Mouse (Mus musculus): ENCODE data around the gene Dio3. TPM values are rescaled to one million over a fixed set of nuclear protein-coding genes. Genes with fewer than 3 reads are reported as not detected.

The Dio3 gene
- total and polyA plus RNA-seq, 2 experiments from 2014 or later: 1.2 to 6.8 TPM

DNA sequence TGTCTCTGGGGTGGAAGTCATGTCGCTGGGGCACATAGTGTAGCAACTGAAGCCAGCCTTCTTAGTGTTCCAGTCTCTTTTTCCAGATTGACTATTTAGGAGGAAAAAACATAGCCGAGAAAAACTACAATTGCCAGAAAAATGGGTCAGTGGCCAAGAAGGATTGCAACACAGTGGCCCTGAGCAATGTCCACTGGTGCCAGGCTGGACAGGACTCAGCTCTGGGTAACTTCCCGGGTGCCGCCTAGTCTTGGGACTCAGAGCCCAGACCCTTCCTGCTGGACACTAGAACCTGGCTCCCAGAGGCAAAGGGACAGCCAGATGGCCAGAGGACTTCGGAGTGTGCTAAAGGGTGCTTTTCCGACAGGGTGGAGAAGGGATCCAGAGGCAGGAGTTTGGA is 34.3 kb upstream of the Dio3 start:
- Histone ChIP-seq H3K9ac (replicated peaks; ENCODE audit: low read length) (no peak overlapping the region), H3K36me3 (ENCODE audit: insufficient read depth, low read length) (no peaks in the 10 kb centered on the region), H3K27me3 (ENCODE audit: insufficient read depth, low read length) (no peaks in the 10 kb centered on the region), H3K4me3 (ENCODE audit: low read length) (no peak overlapping the region), H3K4me1 (ENCODE audit: insufficient read depth, low read length) (no peaks in the 10 kb centered on the region), H3K9me3 (ENCODE audit: low read length) (no peaks in the 10 kb centered on the region), H3K27ac (no peak overlapping the region), H3K4me2 (ENCODE audit: low read depth, low read length) (no peak overlapping the region)
- DNase-seq (ENCODE audit: low spot score): no peak
- 90% methylated on average over 6 of the region's 6 CpGs for WGBS
- no peak for TF ChIP-seq CTCF (IDR thresholded peaks at IDR 0.05; ENCODE audit: low read depth)
- ATAC-seq: no peak

DNA sequence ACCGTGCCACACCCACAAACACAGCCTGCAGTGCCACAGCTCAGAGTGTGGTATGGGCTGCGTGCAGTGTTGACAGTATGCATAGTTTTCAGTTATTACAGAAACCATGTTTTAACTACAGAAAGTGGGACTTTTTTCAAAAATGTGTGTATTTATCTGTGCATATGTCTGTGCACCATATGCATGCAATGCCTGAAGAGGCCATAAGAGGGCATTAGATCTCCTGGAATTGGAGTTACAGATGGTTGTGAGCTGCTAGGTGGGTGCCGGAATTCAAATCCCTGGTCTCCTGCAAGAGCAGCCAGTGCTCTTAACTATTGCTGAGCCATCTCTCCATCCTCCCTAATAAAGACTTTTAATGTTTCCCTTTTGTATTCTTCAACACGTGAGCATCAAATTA is 33.4 kb upstream of the Dio3 start:
- ATAC-seq (no peak), DNase-seq (ENCODE audit: low spot score) (no peak)
- 94% methylated on average over 4 of the region's 4 CpGs for WGBS
- Histone ChIP-seq H3K27ac (no peak overlapping the region), H3K36me3 (ENCODE audit: insufficient read depth, low read length) (no peaks in the 10 kb centered on the region), H3K4me2 (ENCODE audit: low read depth, low read length) (no peak overlapping the region), H3K9ac (replicated peaks; ENCODE audit: low read length) (no peak overlapping the region), H3K4me3 (ENCODE audit: low read length) (no peak overlapping the region), H3K9me3 (ENCODE audit: low read length) (no peaks in the 10 kb centered on the region), H3K27me3 (ENCODE audit: insufficient read depth, low read length) (no peaks in the 10 kb centered on the region), H3K4me1 (ENCODE audit: insufficient read depth, low read length) (no peaks in the 10 kb centered on the region)
- TF ChIP-seq CTCF (IDR thresholded peaks at IDR 0.05; ENCODE audit: low read depth): no peak

DNA sequence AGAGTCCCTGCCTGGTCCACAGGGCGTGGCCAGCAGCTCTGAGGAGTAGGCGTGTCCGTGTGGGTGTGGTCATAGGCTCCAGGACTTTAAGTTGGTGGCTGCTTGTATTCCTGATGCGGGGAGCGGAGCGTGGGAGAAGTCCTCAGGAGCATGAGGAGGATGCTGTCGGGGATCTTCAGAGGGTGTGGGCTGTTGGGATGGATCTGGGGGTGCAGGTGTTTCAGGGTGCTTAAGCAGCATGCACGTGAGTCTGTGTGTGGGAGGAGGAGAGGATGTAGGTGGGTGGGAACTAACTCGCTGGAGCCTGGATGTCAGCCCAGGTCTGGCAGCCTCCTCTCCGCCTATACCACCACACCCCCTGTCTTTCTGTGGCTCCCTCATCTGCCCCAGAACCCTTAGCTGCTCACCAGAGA is 26.7 kb upstream of the Dio3 start:
- DNase-seq (ENCODE audit: low spot score) (no peak), ATAC-seq (no peak)
- 41% methylated on average over 10 of the region's 10 CpGs for WGBS
- H3K9ac ChIP-seq (replicated peaks; ENCODE audit: low read length): no peak overlapping the region
- H3K27ac ChIP-seq: no peak overlapping the region
- no peaks in the 10 kb centered on the region for H3K36me3 ChIP-seq (ENCODE audit: insufficient read depth, low read length)
- TF ChIP-seq CTCF (IDR thresholded peaks at IDR 0.05; ENCODE audit: low read depth): no peak
- H3K27me3 ChIP-seq (ENCODE audit: insufficient read depth, low read length): no peaks in the 10 kb centered on the region
- no peaks in the 10 kb centered on the region for H3K9me3 ChIP-seq (ENCODE audit: low read length)
- no peaks in the 10 kb centered on the region for H3K4me1 ChIP-seq (ENCODE audit: insufficient read depth, low read length)
- no peak overlapping the region for H3K4me2 ChIP-seq (ENCODE audit: low read depth, low read length)
- no peak overlapping the region for H3K4me3 ChIP-seq (ENCODE audit: low read length)

DNA sequence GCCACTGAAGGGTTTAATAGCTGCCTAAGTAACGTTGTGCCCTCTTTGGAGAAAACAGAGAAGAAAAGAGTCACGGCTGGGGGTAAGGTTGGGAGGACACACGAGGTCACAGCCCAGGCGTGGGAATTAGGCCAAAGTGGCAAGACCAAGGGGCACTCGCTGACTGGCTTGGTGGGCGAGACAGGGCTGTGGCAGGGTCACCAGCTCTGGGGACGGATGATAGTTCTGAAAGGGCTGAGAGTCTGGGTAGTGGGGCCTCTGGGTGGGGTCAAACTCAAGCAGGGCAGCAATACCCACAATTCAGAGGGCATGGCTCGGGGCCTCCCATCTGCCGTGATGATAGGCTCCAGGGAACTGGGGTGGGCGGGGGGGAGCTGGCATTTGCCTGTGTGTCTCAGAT is 23.1 kb upstream of the Dio3 start:
- DNase-seq (ENCODE audit: low spot score) (no peak), ATAC-seq (no peak)
- no peak overlapping the region for H3K4me2 ChIP-seq (ENCODE audit: low read depth, low read length)
- H3K9me3 ChIP-seq (ENCODE audit: low read length): no peaks in the 10 kb centered on the region
- H3K27me3 ChIP-seq (ENCODE audit: insufficient read depth, low read length): no peaks in the 10 kb centered on the region
- H3K4me3 ChIP-seq (ENCODE audit: low read length): no peak overlapping the region
- no peak for TF ChIP-seq CTCF (IDR thresholded peaks at IDR 0.05; ENCODE audit: low read depth)
- no peaks in the 10 kb centered on the region for H3K4me1 ChIP-seq (ENCODE audit: insufficient read depth, low read length)
- H3K36me3 ChIP-seq (ENCODE audit: insufficient read depth, low read length): no peaks in the 10 kb centered on the region
- no peak overlapping the region for H3K9ac ChIP-seq (replicated peaks; ENCODE audit: low read length)
- 41% methylated on average over 10 of the region's 10 CpGs for WGBS
- H3K27ac ChIP-seq: no peak overlapping the region

GRCm38 (mm10) chr12:110256478-110257220 is 22.2 kb upstream of the Dio3 start:
- H3K36me3 ChIP-seq (ENCODE audit: insufficient read depth, low read length): no peaks in the 10 kb centered on the region
- H3K4me2 ChIP-seq (ENCODE audit: low read depth, low read length): no peak overlapping the region
- no peak for ATAC-seq
- no peaks in the 10 kb centered on the region for H3K9me3 ChIP-seq (ENCODE audit: low read length)
- no peaks in the 10 kb centered on the region for H3K4me1 ChIP-seq (ENCODE audit: insufficient read depth, low read length)
- WGBS: 48% methylated on average over 14 of the region's 14 CpGs
- no peak overlapping the region for H3K9ac ChIP-seq (replicated peaks; ENCODE audit: low read length)
- H3K27ac ChIP-seq: no peak overlapping the region
- no peak for DNase-seq (ENCODE audit: low spot score)
- TF ChIP-seq CTCF (IDR thresholded peaks at IDR 0.05; ENCODE audit: low read depth): no peak
- H3K4me3 ChIP-seq (ENCODE audit: low read length): no peak overlapping the region
- H3K27me3 ChIP-seq (ENCODE audit: insufficient read depth, low read length): no peaks in the 10 kb centered on the region

GRCm38 (mm10) chr12:110268226-110268625 is 10.6 kb upstream of the Dio3 start:
- Histone ChIP-seq H3K9me3 (ENCODE audit: low read length) (no peaks in the 10 kb centered on the region), H3K4me1 (ENCODE audit: insufficient read depth, low read length) (no peaks in the 10 kb centered on the region), H3K27me3 (ENCODE audit: insufficient read depth, low read length) (no peaks in the 10 kb centered on the region), H3K4me3 (ENCODE audit: low read length) (no peak overlapping the region), H3K27ac (no peak overlapping the region), H3K36me3 (ENCODE audit: insufficient read depth, low read length) (no peaks in the 10 kb centered on the region), H3K9ac (replicated peaks; ENCODE audit: low read length) (no peak overlapping the region), H3K4me2 (ENCODE audit: low read depth, low read length) (no peak overlapping the region)
- ATAC-seq: no peak
- TF ChIP-seq CTCF (IDR thresholded peaks at IDR 0.05; ENCODE audit: low read depth): no peak
- 58% methylated on average over 3 of the region's 3 CpGs for WGBS
- DNase-seq (ENCODE audit: low spot score): no peak

DNA sequence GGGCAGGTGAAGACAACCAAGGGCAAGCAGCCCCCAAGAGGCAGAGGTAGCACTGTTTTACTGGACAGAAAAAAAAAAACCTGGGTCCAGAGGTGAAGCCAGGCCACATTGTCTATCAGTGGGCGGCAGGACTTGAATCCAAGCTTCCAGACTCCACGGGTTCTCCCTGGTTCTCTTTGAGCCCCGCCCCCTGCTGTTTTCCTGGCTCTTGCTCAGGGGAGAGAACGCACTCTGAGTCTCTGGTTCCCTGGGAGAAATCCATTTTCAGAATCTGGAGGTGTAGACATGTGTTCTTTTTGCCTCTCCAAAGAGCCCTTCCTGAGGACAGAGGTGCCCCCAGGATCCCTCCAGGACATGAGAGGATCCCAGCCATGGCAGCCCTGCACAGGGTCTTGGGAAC is 9.2 kb upstream of the Dio3 start:
- Histone ChIP-seq H3K4me3 (ENCODE audit: low read length) (no peak overlapping the region), H3K9ac (replicated peaks; ENCODE audit: low read length) (no peak overlapping the region), H3K36me3 (ENCODE audit: insufficient read depth, low read length) (no peaks in the 10 kb centered on the region), H3K27ac (no peak overlapping the region), H3K4me1 (ENCODE audit: insufficient read depth, low read length) (no peaks in the 10 kb centered on the region), H3K27me3 (ENCODE audit: insufficient read depth, low read length) (no peaks in the 10 kb centered on the region), H3K4me2 (ENCODE audit: low read depth, low read length) (no peak overlapping the region), H3K9me3 (ENCODE audit: low read length) (no peaks in the 10 kb centered on the region)
- TF ChIP-seq CTCF (IDR thresholded peaks at IDR 0.05; ENCODE audit: low read depth): no peak
- no peak for ATAC-seq
- 69% methylated on average over 4 of the region's 4 CpGs for WGBS
- no peak for DNase-seq (ENCODE audit: low spot score)
